Mouse (Mus musculus) lung, embryonic 15.5 days (tissue): Measurements from ENCODE around the gene Olfr1490. TPM values are rescaled to one million over a fixed set of nuclear protein-coding genes. Genes with fewer than 3 reads are reported as not detected.
"Not testable (repeated sequence)": the region's sequence is repeated elsewhere in the genome, so short reads cannot be mapped to it uniquely, and the experiment has no call there.

Experiments
- ATAC-seq: fragments of 200-750 bp; cut with Nextera tagmentation; 2 replicates; pipeline ENCODE4 v1.8.0; 2017; ENCODE audit warnings: moderate number of reproducible peaks, borderline replicate concordance; ENCODE audit not compliant: low FRiP score, low TSS enrichment; ENCODE audit errors: extremely low read depth
- H3K27ac ChIP-seq: fragments of 300-500 bp; sonication (generic); 2 replicates; pipeline ENCODE4 v1.5.1; 2015; ENCODE audit warnings: moderate library complexity, mild to moderate bottlenecking, inconsistent platforms
- H3K27me3 ChIP-seq: fragments of 300-500 bp; sonication (generic); 2 replicates; pipeline ENCODE4 v1.6.1; 2015; ENCODE audit warnings: inconsistent platforms
- H3K36me3 ChIP-seq: fragments of 300-500 bp; sonication (generic); 2 replicates; pipeline ENCODE4 v1.6.1; 2015; ENCODE audit warnings: inconsistent platforms
- H3K4me1 ChIP-seq: fragments of 300-500 bp; sonication (generic); 2 replicates; pipeline ENCODE4 v1.6.1; 2015; ENCODE audit warnings: inconsistent platforms
- H3K4me2 ChIP-seq: fragments of 300-500 bp; sonication (generic); 2 replicates; pipeline ENCODE4 v1.6.1; 2015; ENCODE audit warnings: inconsistent platforms, mild to moderate bottlenecking, moderate library complexity
- H3K4me3 ChIP-seq: fragments of 300-500 bp; sonication (generic); 2 replicates; pipeline ENCODE4 v1.5.1; 2015; ENCODE audit warnings: mild to moderate bottlenecking, inconsistent platforms
- H3K9ac ChIP-seq: fragments of 300-500 bp; sonication (generic); 2 replicates; pipeline ENCODE4 v1.6.1; 2015; ENCODE audit warnings: inconsistent platforms
- H3K9me3 ChIP-seq: fragments of 300-500 bp; sonication (generic); 2 replicates; pipeline ENCODE4 v1.6.1; 2016; ENCODE audit warnings: inconsistent platforms
- WGBS: fragments of 180-500 bp; shearing (Covaris S2); methylation state at CpG from one replicate; pipeline ENCODE4 v1.1.7; 2015; 5-methylcytosine and 5-hydroxymethylcytosine counted together
- microRNA-seq: library from miRNA; unstranded; fragments of <30 nt; microRNA quantifications from one replicate; pipeline ENCODE4, GENCODE M21; 2016
- polyA plus RNA-seq: library from polyadenylated mRNA; unstranded; fragments of >200 nt; fragmentation: Nextera tagmentation; extraction: Ambion mirVana; gene quantifications from 2 replicates; pipeline ENCODE4 v1.2.1, GENCODE M21; 2015

The Olfr1490 gene
- polyA plus RNA-seq = not detected in 2 replicates

DNA sequence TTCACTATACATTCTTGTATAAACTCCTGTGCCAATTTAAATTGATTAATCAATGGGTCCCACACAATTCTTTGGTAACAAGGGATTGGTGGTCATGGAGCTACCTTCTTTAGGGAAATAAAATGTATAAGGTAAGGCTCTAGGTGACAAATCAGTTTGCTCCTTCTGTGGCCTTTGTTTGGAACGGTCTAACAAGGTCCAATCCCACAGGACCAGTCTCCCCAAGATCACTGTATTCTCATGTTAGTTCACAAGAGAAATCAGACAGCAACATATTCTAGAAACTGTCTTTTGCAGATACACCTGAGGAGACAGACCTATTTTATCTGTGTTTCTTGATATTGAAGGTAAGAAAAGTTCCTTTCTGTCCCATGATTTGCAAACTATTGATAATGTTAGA, at the start of gene Olfr1490:
Olfr1490 (plus strand) TSS at position 301 of the 400 bp plus-strand sequence.
- no peak within 1 kb of the TSS for H3K27ac ChIP-seq
- H3K4me2 ChIP-seq = no peak within 1 kb of the TSS
- no peak for ATAC-seq
- H3K4me3 ChIP-seq = no peak within 1 kb of the TSS
- 72% methylated on average over 1 of the region's 1 CpGs for WGBS
- H3K27me3 ChIP-seq = no peaks in the 10 kb centered on the region
- H3K36me3 ChIP-seq = no peaks in the 10 kb centered on the region
- H3K9ac ChIP-seq = no peak within 1 kb of the TSS
- no peaks in the 10 kb centered on the region for H3K9me3 ChIP-seq
- H3K4me1 ChIP-seq = no peaks in the 10 kb centered on the region

GRCm38 (mm10) chr19:13617075-13617474, 33.8 kb upstream of the Olfr1490 start, which contains the start of gene Olfr1487:
Olfr1487 (plus strand) TSS chr19:13617375.
- H3K9me3 ChIP-seq, H3K4me1 ChIP-seq, H3K36me3 ChIP-seq, H3K4me2 ChIP-seq, H3K9ac ChIP-seq, H3K4me3 ChIP-seq, ATAC-seq, H3K27me3 ChIP-seq, H3K27ac ChIP-seq: not testable (repeated sequence)
- 94% methylated on average over 2 of the region's 2 CpGs for WGBS

DNA sequence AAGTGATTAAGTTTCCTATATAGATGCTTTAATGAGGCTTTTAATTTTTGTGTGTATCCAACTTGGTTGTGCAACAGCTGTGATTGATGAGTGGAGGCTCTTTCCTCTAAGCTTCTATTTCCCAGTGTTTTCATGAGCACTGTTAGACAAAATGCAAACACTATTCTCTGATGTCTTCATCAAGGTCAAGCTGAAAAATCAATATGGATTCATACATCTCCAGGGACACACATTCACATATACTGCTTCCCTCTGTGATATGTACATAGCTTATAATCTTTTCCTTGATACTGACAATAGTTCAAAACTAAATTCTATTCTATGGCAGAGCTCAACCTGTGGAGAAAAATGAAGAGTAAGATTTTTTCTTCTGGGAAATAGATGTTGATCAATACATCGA, 19.6 kb upstream of the Olfr1490 start, which contains the start of gene Olfr1489:
Olfr1489 (plus strand) TSS at position 301 of the 400 bp plus-strand sequence.
- Histone ChIP-seq H3K36me3 (no peaks in the 10 kb centered on the region), H3K4me3 (no peak within 1 kb of the TSS), H3K27ac (no peak within 1 kb of the TSS), H3K4me2 (no peak within 1 kb of the TSS), H3K27me3 (no peaks in the 10 kb centered on the region), H3K4me1 (no peaks in the 10 kb centered on the region), H3K9ac (no peak within 1 kb of the TSS), H3K9me3 (no peaks in the 10 kb centered on the region)
- WGBS = 73% methylated on average over 1 of the region's 1 CpGs
- no peak for ATAC-seq

DNA sequence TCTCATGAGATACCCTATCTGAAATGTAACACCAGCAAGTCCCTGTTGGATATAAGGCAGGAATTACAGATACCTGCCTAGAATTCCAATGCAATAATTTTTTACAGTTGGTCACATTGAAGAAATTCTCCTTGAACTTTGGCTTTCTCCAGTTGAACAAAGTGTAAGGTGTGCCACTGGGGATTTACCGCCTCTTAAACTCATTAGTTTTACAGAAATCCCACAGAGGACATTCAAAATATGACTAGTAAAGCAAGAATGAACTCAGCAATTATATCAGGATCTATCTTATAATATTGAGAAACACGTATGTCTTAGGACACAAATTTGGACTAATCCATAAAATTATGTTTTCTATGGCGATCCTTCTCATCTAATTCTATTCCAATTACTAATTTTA, 46.1 kb downstream of the Olfr1490 start, which contains the start of gene Olfr1491:
Olfr1491 (plus strand) TSS at position 301 of the 400 bp plus-strand sequence.
- Histone ChIP-seq H3K9me3 (no peaks in the 10 kb centered on the region), H3K4me2 (no peak within 1 kb of the TSS), H3K9ac (no peak within 1 kb of the TSS), H3K4me1 (no peaks in the 10 kb centered on the region), H3K27me3 (no peaks in the 10 kb centered on the region), H3K4me3 (no peak within 1 kb of the TSS), H3K27ac (no peak within 1 kb of the TSS), H3K36me3 (no peaks in the 10 kb centered on the region)
- WGBS = 62% methylated on average over 3 of the region's 3 CpGs
- ATAC-seq = no peak

Small RNA genes within 50 kb of the gene (microRNA-seq; reads per million reads assigned to microRNA genes)
- not detected for gene Gm23931

Other genes starting within 250 kb of the Olfr1490 start
- not detected in 2 replicates for gene Olfr1469, start 243.2 kb upstream of the Olfr1490 start, polyA plus RNA-seq
- not detected in 2 replicates for gene Olfr1471, start 207.7 kb upstream of the Olfr1490 start, polyA plus RNA-seq
- not detected in 2 replicates for gene Olfr1472, start 195.0 kb upstream of the Olfr1490 start, polyA plus RNA-seq
- not detected in 2 replicates for gene Olfr1474, start 181.5 kb upstream of the Olfr1490 start, polyA plus RNA-seq
- not detected in 2 replicates for gene Olfr1475, start 170.9 kb upstream of the Olfr1490 start, polyA plus RNA-seq
- not detected in 2 replicates for gene Olfr1477, start 150.5 kb upstream of the Olfr1490 start, polyA plus RNA-seq
- gene Olfr1480, start 123.2 kb upstream of the Olfr1490 start, polyA plus RNA-seq = not detected in 2 replicates
- not detected in 2 replicates for gene Olfr1484, start 67.6 kb upstream of the Olfr1490 start, polyA plus RNA-seq
- not detected in 2 replicates for gene Olfr1487, start 33.7 kb upstream of the Olfr1490 start, polyA plus RNA-seq
- not detected in 2 replicates for gene Olfr1489, start 19.5 kb upstream of the Olfr1490 start, polyA plus RNA-seq
- not detected in 2 replicates for gene Olfr1491, start 46.2 kb downstream of the Olfr1490 start, polyA plus RNA-seq
- gene Olfr1493-ps1, start 72.2 kb downstream of the Olfr1490 start, polyA plus RNA-seq = not detected in 2 replicates
- not detected in 2 replicates for gene Olfr1494, start 88.6 kb downstream of the Olfr1490 start, polyA plus RNA-seq
- not detected in 2 replicates for gene Olfr1495, start 113.5 kb downstream of the Olfr1490 start, polyA plus RNA-seq
- gene Olfr1496, start 126.8 kb downstream of the Olfr1490 start, polyA plus RNA-seq = not detected in 2 replicates
- not detected in 2 replicates for gene Olfr1497, start 147.1 kb downstream of the Olfr1490 start, polyA plus RNA-seq
- gene Olfr1499, start 168.4 kb downstream of the Olfr1490 start, polyA plus RNA-seq = not detected in 2 replicates
- gene Olfr1500, start 179.4 kb downstream of the Olfr1490 start, polyA plus RNA-seq = not detected in 2 replicates
- gene Olfr1501, start 199.6 kb downstream of the Olfr1490 start, polyA plus RNA-seq = not detected in 2 replicates
- not detected in 2 replicates for gene Olfr1502, start 210.7 kb downstream of the Olfr1490 start, polyA plus RNA-seq
- gene Olfr1504, start 246.8 kb downstream of the Olfr1490 start, polyA plus RNA-seq = not detected in 2 replicates